Mouse (Mus musculus): ENCODE data around the gene Phc3.

- TF ChIP-seq POLR2A (IDR thresholded peaks at IDR 0.05; ENCODE audit: insufficient read depth, low read depth, low read length): no peak
- TF ChIP-seq CTCF (IDR thresholded peaks at IDR 0.05; ENCODE audit: insufficient read depth, low read depth, low read length): peak; percentile 38; the same call in 1 of the 2 replicates
These were observed 6.0 kb upstream of the Phc3 start for GRCm38 (mm10) chr3:30975102-30975754.
